Mouse (Mus musculus) heart, postnatal 14 days (tissue): ENCODE measurements at regions not wholly inside any gene's neighbourhood (a gene's known extent, or its start where the extent isn't known, plus 50 kb on each side); places are given as distances from the start of the nearest gene placed in this dataset.

ENCODE experiments used
- DNase-seq, 2 experiments: peaks; one replicate each; pipeline ENCODE4 v3.0.0; 2021 to 2022
- intact Hi-C: fragments of 180-260 bp; cut with DNase I; formaldehyde crosslinking; loops from one replicate; pipeline ENCODE4 v1.15.1; 2025

GRCm38 (mm10) chr2:9669621-9670020, 211.4 kb upstream of the 4930412O13Rik start:
- intact Hi-C loops = no loop called here

GRCm38 (mm10) chr2:9681691-9682152, 199.3 kb upstream of the 4930412O13Rik start:
- intact Hi-C loops = no loop called here
- peak in 1 of 2 experiments; percentile 4 for DNase-seq

More at GRCm38 (mm10) chr2:9669621-9670020, 211.4 kb upstream of the 4930412O13Rik start:
- DNase-seq = no peak

- DNase-seq = no peak
- intact Hi-C loops = no loop called here
Observed at GRCm38 (mm10) chr2:9683673-9684210, 197.3 kb upstream of the 4930412O13Rik start.

GRCm38 (mm10) chr2:9688176-9688575, 192.9 kb upstream of the 4930412O13Rik start:
- intact Hi-C loops = no loop called here
- DNase-seq = no peak

- DNase-seq = no peak
- intact Hi-C loops = no loop called here
Observed at GRCm38 (mm10) chr2:9689518-9689917, 191.5 kb upstream of the 4930412O13Rik start.

GRCm38 (mm10) chr2:9691506-9691905, 189.5 kb upstream of the 4930412O13Rik start:
- DNase-seq = no peak
- intact Hi-C loops = no loop called here

GRCm38 (mm10) chr2:9691906-9692305, 189.1 kb upstream of the 4930412O13Rik start:
- intact Hi-C loops = no loop called here
- DNase-seq = no peak

GRCm38 (mm10) chr2:9693351-9693750, 187.7 kb upstream of the 4930412O13Rik start:
- intact Hi-C loops = no loop called here
- DNase-seq = no peak

- intact Hi-C loops = no loop called here
- no peak for DNase-seq
Observed at GRCm38 (mm10) chr2:9694178-9694577, 186.9 kb upstream of the 4930412O13Rik start.

- intact Hi-C loops = no loop called here
- DNase-seq = no peak
Observed at GRCm38 (mm10) chr2:9697591-9698345, 183.3 kb upstream of the 4930412O13Rik start.

GRCm38 (mm10) chr2:9704266-9704665, 176.8 kb upstream of the 4930412O13Rik start:
- DNase-seq = no peak

GRCm38 (mm10) chr2:9709466-9709865, 171.6 kb upstream of the 4930412O13Rik start:
- intact Hi-C loops = no loop called here
- no peak for DNase-seq

More at GRCm38 (mm10) chr2:9704266-9704665, 176.8 kb upstream of the 4930412O13Rik start:
- intact Hi-C loops = no loop called here

GRCm38 (mm10) chr2:9717904-9718303, 163.1 kb upstream of the 4930412O13Rik start:
- intact Hi-C loops = no loop called here
- no peak for DNase-seq

- intact Hi-C loops = no loop called here
- no peak for DNase-seq
Observed at GRCm38 (mm10) chr2:9733243-9733642, 147.8 kb upstream of the 4930412O13Rik start.

GRCm38 (mm10) chr2:9744181-9744580, 136.9 kb upstream of the 4930412O13Rik start:
- no peak for DNase-seq
- intact Hi-C loops = no loop called here

GRCm38 (mm10) chr2:9749829-9750788, 130.9 kb upstream of the 4930412O13Rik start:
- intact Hi-C loops = no loop called here
- peak; percentile 6 to 7 for DNase-seq

GRCm38 (mm10) chr2:9753691-9754090, 127.4 kb upstream of the 4930412O13Rik start:
- intact Hi-C loops = no loop called here
- no peak for DNase-seq

- intact Hi-C loops = no loop called here
- no peak for DNase-seq
Observed at GRCm38 (mm10) chr2:9754153-9754552, 126.9 kb upstream of the 4930412O13Rik start.

GRCm38 (mm10) chr2:9757770-9758420, 123.2 kb upstream of the 4930412O13Rik start:
- intact Hi-C loops = no loop called here
- DNase-seq = no peak

GRCm38 (mm10) chr2:9758983-9759382, 122.1 kb upstream of the 4930412O13Rik start:
- no peak for DNase-seq
- intact Hi-C loops = no loop called here
